Mouse (Mus musculus): ENCODE measurements around the gene Mgat1. TPM values are rescaled to one million over a fixed set of nuclear protein-coding genes. Genes with fewer than 3 reads are reported as not detected.

The Mgat1 gene
- polyA plus RNA-seq, 1 experiment, result 6.7 TPM

GRCm38 (mm10) chr11:49253035-49253434 is 9.0 kb downstream of the Mgat1 start:
- Histone ChIP-seq H3K36me3 (ENCODE audit: control insufficient read depth) (peaks cover 72% of the 10 kb centered on the region), H3K4me1 (ENCODE audit: control insufficient read depth) (peaks cover 71% of the 10 kb centered on the region), H3K27me3 (ENCODE audit: control insufficient read depth) (no peaks in the 10 kb centered on the region), H3K9me3 (ENCODE audit: control insufficient read depth, low read length) (no peaks in the 10 kb centered on the region), H3K4me3 (replicated peaks) (no peak overlapping the region)
- TF ChIP-seq GATA1 (IDR thresholded peaks at IDR 0.05; ENCODE audit: low read length) (no peak), TAL1 (IDR thresholded peaks at IDR 0.05; ENCODE audit: low read length) (no peak)

GRCm38 (mm10) chr11:49259296-49259695 is 15.3 kb downstream of the Mgat1 start:
- peaks cover 93% of the 10 kb centered on the region for H3K36me3 ChIP-seq (ENCODE audit: control insufficient read depth)
- H3K4me3 ChIP-seq (replicated peaks), result no peak overlapping the region
- H3K4me1 ChIP-seq (ENCODE audit: control insufficient read depth), result peaks cover 10% of the 10 kb centered on the region
- TF ChIP-seq GATA1 (IDR thresholded peaks at IDR 0.05; ENCODE audit: low read length), result no peak
- TF ChIP-seq TAL1 (IDR thresholded peaks at IDR 0.05; ENCODE audit: low read length), result no peak
- H3K27me3 ChIP-seq (ENCODE audit: control insufficient read depth), result no peaks in the 10 kb centered on the region
- H3K9me3 ChIP-seq (ENCODE audit: control insufficient read depth, low read length), result no peaks in the 10 kb centered on the region

GRCm38 (mm10) chr11:49259829-49260228 is 15.8 kb downstream of the Mgat1 start:
- Histone ChIP-seq H3K36me3 (ENCODE audit: control insufficient read depth) (peaks cover 93% of the 10 kb centered on the region), H3K4me1 (ENCODE audit: control insufficient read depth) (peaks cover 6% of the 10 kb centered on the region)
- TF ChIP-seq TAL1 (IDR thresholded peaks at IDR 0.05; ENCODE audit: low read length) (no peak), GATA1 (IDR thresholded peaks at IDR 0.05; ENCODE audit: low read length) (no peak)

GRCm38 (mm10) chr11:49260598-49261312 is 16.8 kb downstream of the Mgat1 start:
- H3K4me1 ChIP-seq (ENCODE audit: control insufficient read depth), result no peaks in the 10 kb centered on the region; the same call in 1 of the 2 replicates
- TF ChIP-seq GATA1 (IDR thresholded peaks at IDR 0.05; ENCODE audit: low read length) (no peak), TAL1 (IDR thresholded peaks at IDR 0.05; ENCODE audit: low read length) (no peak)
- H3K4me3 ChIP-seq (replicated peaks), result no peak overlapping the region
- H3K9me3 ChIP-seq (ENCODE audit: control insufficient read depth, low read length), result no peaks in the 10 kb centered on the region
- H3K27me3 ChIP-seq (ENCODE audit: control insufficient read depth), result no peaks in the 10 kb centered on the region
- peaks cover 88% of the 10 kb centered on the region for H3K36me3 ChIP-seq (ENCODE audit: control insufficient read depth)

More at GRCm38 (mm10) chr11:49259829-49260228, 15.8 kb downstream of the Mgat1 start:
- Histone ChIP-seq H3K4me3 (replicated peaks) (no peak overlapping the region), H3K9me3 (ENCODE audit: control insufficient read depth, low read length) (no peaks in the 10 kb centered on the region), H3K27me3 (ENCODE audit: control insufficient read depth) (no peaks in the 10 kb centered on the region)

GRCm38 (mm10) chr11:49261313-49261855 is 17.4 kb downstream of the Mgat1 start:
- no peak for TF ChIP-seq GATA1 (IDR thresholded peaks at IDR 0.05; ENCODE audit: low read length)
- no peak for TF ChIP-seq TAL1 (IDR thresholded peaks at IDR 0.05; ENCODE audit: low read length)
- no peak overlapping the region for H3K4me3 ChIP-seq (replicated peaks)
- H3K9me3 ChIP-seq (ENCODE audit: control insufficient read depth, low read length), result no peaks in the 10 kb centered on the region
- H3K4me1 ChIP-seq (ENCODE audit: control insufficient read depth), result no peaks in the 10 kb centered on the region; the same call in 1 of the 2 replicates
- H3K36me3 ChIP-seq (ENCODE audit: control insufficient read depth), result peaks cover 84% of the 10 kb centered on the region
- H3K27me3 ChIP-seq (ENCODE audit: control insufficient read depth), result no peaks in the 10 kb centered on the region

GRCm38 (mm10) chr11:49262286-49262685 is 18.3 kb downstream of the Mgat1 start:
- Histone ChIP-seq H3K9me3 (ENCODE audit: control insufficient read depth, low read length) (no peaks in the 10 kb centered on the region), H3K4me1 (ENCODE audit: control insufficient read depth) (no peaks in the 10 kb centered on the region; the same call in 1 of the 2 replicates), H3K27me3 (ENCODE audit: control insufficient read depth) (no peaks in the 10 kb centered on the region), H3K36me3 (ENCODE audit: control insufficient read depth) (peaks cover 75% of the 10 kb centered on the region), H3K4me3 (replicated peaks) (no peak overlapping the region)
- no peak for TF ChIP-seq TAL1 (IDR thresholded peaks at IDR 0.05; ENCODE audit: low read length)
- no peak for TF ChIP-seq GATA1 (IDR thresholded peaks at IDR 0.05; ENCODE audit: low read length)

GRCm38 (mm10) chr11:49263149-49263548 is 19.2 kb downstream of the Mgat1 start:
- H3K36me3 ChIP-seq (ENCODE audit: control insufficient read depth), result peaks cover 70% of the 10 kb centered on the region
- no peak for TF ChIP-seq TAL1 (IDR thresholded peaks at IDR 0.05; ENCODE audit: low read length)
- no peak for TF ChIP-seq GATA1 (IDR thresholded peaks at IDR 0.05; ENCODE audit: low read length)
- H3K27me3 ChIP-seq (ENCODE audit: control insufficient read depth), result no peaks in the 10 kb centered on the region
- H3K9me3 ChIP-seq (ENCODE audit: control insufficient read depth, low read length), result no peaks in the 10 kb centered on the region
- no peaks in the 10 kb centered on the region; the same call in 1 of the 2 replicates for H3K4me1 ChIP-seq (ENCODE audit: control insufficient read depth)
- no peak overlapping the region for H3K4me3 ChIP-seq (replicated peaks)

GRCm38 (mm10) chr11:49264081-49264480 is 20.1 kb downstream of the Mgat1 start:
- no peak overlapping the region for H3K4me3 ChIP-seq (replicated peaks)
- H3K27me3 ChIP-seq (ENCODE audit: control insufficient read depth), result no peaks in the 10 kb centered on the region
- peaks cover 63% of the 10 kb centered on the region for H3K36me3 ChIP-seq (ENCODE audit: control insufficient read depth)
- TF ChIP-seq GATA1 (IDR thresholded peaks at IDR 0.05; ENCODE audit: low read length), result no peak
- TF ChIP-seq TAL1 (IDR thresholded peaks at IDR 0.05; ENCODE audit: low read length), result no peak
- no peaks in the 10 kb centered on the region; the same call in 1 of the 2 replicates for H3K4me1 ChIP-seq (ENCODE audit: control insufficient read depth)
- no peaks in the 10 kb centered on the region for H3K9me3 ChIP-seq (ENCODE audit: control insufficient read depth, low read length)

- H3K9me3 ChIP-seq (ENCODE audit: control insufficient read depth, low read length), result no peaks in the 10 kb centered on the region
- H3K4me3 ChIP-seq (replicated peaks), result no peak overlapping the region
- H3K36me3 ChIP-seq (ENCODE audit: control insufficient read depth), result peaks cover 58% of the 10 kb centered on the region
- no peaks in the 10 kb centered on the region; the same call in 1 of the 2 replicates for H3K4me1 ChIP-seq (ENCODE audit: control insufficient read depth)
- no peak for TF ChIP-seq TAL1 (IDR thresholded peaks at IDR 0.05; ENCODE audit: low read length)
- TF ChIP-seq GATA1 (IDR thresholded peaks at IDR 0.05; ENCODE audit: low read length), result no peak
- no peaks in the 10 kb centered on the region for H3K27me3 ChIP-seq (ENCODE audit: control insufficient read depth)
Observed at GRCm38 (mm10) chr11:49264622-49265021, 20.6 kb downstream of the Mgat1 start.
